Mouse (Mus musculus) kidney, adult 2 months (tissue): ENCODE measurements around the gene Exosc10. TPM values are rescaled to one million over a fixed set of nuclear protein-coding genes. Genes with fewer than 3 reads are reported as not detected.

Experiments
- DNase-seq: peaks from one replicate; pipeline ENCODE4 v3.0.0; 2021
- H3K27ac ChIP-seq: fragments of 200-500 bp; 2 replicates; pipeline ENCODE4 v1.5.1; 2012; ENCODE audit warnings: low read depth, low read length, control low read depth, inconsistent platforms; ENCODE audit not compliant: insufficient read depth
- H3K27me3 ChIP-seq: fragments of 200-500 bp; replicated peaks from 2 replicates; pipeline ENCODE4 v1.6.1; 2012; ENCODE audit warnings: mild to moderate bottlenecking, moderate library complexity, low read length, inconsistent platforms; ENCODE audit not compliant: control insufficient read depth, insufficient read depth
- H3K36me3 ChIP-seq: fragments of 200-500 bp; 2 replicates; pipeline ENCODE4 v1.6.1; 2012; ENCODE audit warnings: mild to moderate bottlenecking, moderate library complexity, low read length, inconsistent platforms; ENCODE audit not compliant: control insufficient read depth, insufficient read depth
- H3K4me1 ChIP-seq: fragments of 200-500 bp; 2 replicates; pipeline ENCODE4 v1.6.1; 2011; ENCODE audit warnings: low read length; ENCODE audit not compliant: control insufficient read depth, insufficient read depth
- H3K4me3 ChIP-seq: fragments of 200-500 bp; 2 replicates; pipeline ENCODE4 v1.5.1; 2011; ENCODE audit warnings: mild to moderate bottlenecking, low read depth, low read length, control low read depth; ENCODE audit not compliant: insufficient read depth
- CTCF ChIP-seq: fragments of 200-500 bp; conservative IDR thresholded peaks from 2 replicates; pipeline ENCODE4 v1.5.1; 2011; ENCODE audit warnings: low read depth, mild to moderate bottlenecking, control low read depth, low read length, moderate library complexity, mixed read lengths; ENCODE audit not compliant: insufficient read depth, insufficient read length
- POLR2A ChIP-seq: fragments of 200-500 bp; IDR thresholded peaks from one replicate; pipeline ENCODE4 v1.6.1; 2011; ENCODE audit warnings: low read depth, low read length, control low read depth
- WGBS: fragments of 180-500 bp; shearing (Covaris S2); methylation state at CpG from one replicate; pipeline ENCODE4 v1.1.7; 2018; 5-methylcytosine and 5-hydroxymethylcytosine counted together
- polyA plus RNA-seq: library from polyadenylated mRNA; depleted of rRNA; stranded (reverse); fragments of >200 nt; gene quantifications from 2 replicates; pipeline ENCODE4 v1.2.3, GENCODE M21; 2012

The Exosc10 gene
- polyA plus RNA-seq, 1 experiment, result 21.8 TPM

GRCm38 (mm10) chr4:148590421-148591170, 32.4 kb downstream of the Exosc10 start:
- DNase-seq, result no peak
- Histone ChIP-seq H3K36me3 (no peaks in the 10 kb centered on the region), H3K27ac (no peak overlapping the region), H3K27me3 (no peaks in the 10 kb centered on the region), H3K4me1 (peaks cover 8% of the 10 kb centered on the region; the same call in 1 of the 2 replicates), H3K4me3 (peak overlapping the region; percentile 77)
- TF ChIP-seq POLR2A (no peak), CTCF (no peak)
- 5% methylated on average over 18 of the region's 18 CpGs for WGBS

- Histone ChIP-seq H3K4me3 (peak within 1 kb of the TSS; percentile 81), H3K27ac (no peak within 1 kb of the TSS), H3K36me3 (no peaks in the 10 kb centered on the region), H3K27me3 (no peaks in the 10 kb centered on the region), H3K4me1 (peaks cover 8% of the 10 kb centered on the region; the same call in 1 of the 2 replicates)
- WGBS, result 1% methylated on average over 50 of the region's 50 CpGs
- peak; percentile 99 for DNase-seq
- TF ChIP-seq POLR2A (no peak), CTCF (no peak)
Observed at GRCm38 (mm10) chr4:148591171-148591630, 33.0 kb downstream of the Exosc10 start, which contains the start of gene Srm. TSS of gene Srm (plus strand) at chr4:148591503.

- TF ChIP-seq CTCF (no peak), POLR2A (no peak)
- H3K4me3 ChIP-seq, result peak overlapping the region; percentile 81
- H3K4me1 ChIP-seq, result peaks cover 8% of the 10 kb centered on the region; the same call in 1 of the 2 replicates
- WGBS, result 1% methylated on average over 53 of the region's 53 CpGs
- DNase-seq, result no peak
- no peak overlapping the region for H3K27ac ChIP-seq
- H3K36me3 ChIP-seq, result no peaks in the 10 kb centered on the region
- no peaks in the 10 kb centered on the region for H3K27me3 ChIP-seq
Observed at GRCm38 (mm10) chr4:148591637-148592380, 33.6 kb downstream of the Exosc10 start.

GRCm38 (mm10) chr4:148593996-148594395, 35.8 kb downstream of the Exosc10 start:
- no peak overlapping the region for H3K27ac ChIP-seq

GRCm38 (mm10) chr4:148595916-148596315, 37.7 kb downstream of the Exosc10 start:
- Histone ChIP-seq H3K27ac (no peak overlapping the region), H3K27me3 (no peaks in the 10 kb centered on the region), H3K4me3 (no peak overlapping the region), H3K36me3 (no peaks in the 10 kb centered on the region), H3K4me1 (peaks cover 5% of the 10 kb centered on the region; the same call in 1 of the 2 replicates)
- DNase-seq, result no peak
- WGBS, result 90% methylated on average over 6 of the region's 6 CpGs
- no peak for TF ChIP-seq POLR2A
- no peak for TF ChIP-seq CTCF

More at GRCm38 (mm10) chr4:148593996-148594395, 35.8 kb downstream of the Exosc10 start:
- no peaks in the 10 kb centered on the region for H3K36me3 ChIP-seq
- TF ChIP-seq POLR2A (no peak), CTCF (no peak)
- 94% methylated on average over 11 of the region's 11 CpGs for WGBS
- H3K4me3 ChIP-seq, result no peak overlapping the region
- no peak for DNase-seq
- H3K27me3 ChIP-seq, result no peaks in the 10 kb centered on the region
- peaks cover 8% of the 10 kb centered on the region; the same call in 1 of the 2 replicates for H3K4me1 ChIP-seq

GRCm38 (mm10) chr4:148596731-148597130, 38.5 kb downstream of the Exosc10 start:
- Histone ChIP-seq H3K27me3 (no peaks in the 10 kb centered on the region), H3K4me3 (no peak overlapping the region), H3K27ac (no peak overlapping the region), H3K4me1 (peaks cover 5% of the 10 kb centered on the region; the same call in 1 of the 2 replicates), H3K36me3 (no peaks in the 10 kb centered on the region)
- no peak for TF ChIP-seq CTCF
- no peak for TF ChIP-seq POLR2A
- DNase-seq, result no peak
- 98% methylated on average over 3 of the region's 3 CpGs for WGBS

- 92% methylated on average over 12 of the region's 12 CpGs for WGBS
- no peaks in the 10 kb centered on the region for H3K36me3 ChIP-seq
- H3K4me1 ChIP-seq, result no peaks in the 10 kb centered on the region
- TF ChIP-seq POLR2A, result no peak
- no peak for TF ChIP-seq CTCF
- no peak overlapping the region for H3K27ac ChIP-seq
- H3K4me3 ChIP-seq, result no peak overlapping the region
- DNase-seq, result no peak
- H3K27me3 ChIP-seq, result no peaks in the 10 kb centered on the region
Observed at GRCm38 (mm10) chr4:148598826-148599225, 40.6 kb downstream of the Exosc10 start.
